Mouse (Mus musculus) kidney, embryonic 16.5 days (tissue): ENCODE measurements around the gene Fhod1. TPM values are rescaled to one million over a fixed set of nuclear protein-coding genes. Genes with fewer than 3 reads are reported as not detected.

Experiments used
- ATAC-seq: fragments of 200-750 bp; cut with Nextera tagmentation; 2 replicates; pipeline ENCODE4 v1.8.0; 2017; ENCODE audit warnings: moderate TSS enrichment; ENCODE audit not compliant: low FRiP score, low TSS enrichment
- H3K27ac ChIP-seq: fragments of 300-500 bp; sonication (generic); 2 replicates; pipeline ENCODE4 v1.5.1; 2014; ENCODE audit warnings: low read length
- H3K27me3 ChIP-seq: fragments of 300-500 bp; sonication (generic); 2 replicates; pipeline ENCODE4 v1.6.1; 2014; ENCODE audit warnings: low read length, control low read depth, mixed read lengths; ENCODE audit not compliant: insufficient read depth
- H3K36me3 ChIP-seq: fragments of 300-500 bp; sonication (generic); 2 replicates; pipeline ENCODE4 v1.6.1; 2014; ENCODE audit warnings: low read length, control low read depth, mixed read lengths; ENCODE audit not compliant: insufficient read depth
- H3K4me1 ChIP-seq: fragments of 300-500 bp; sonication (generic); 2 replicates; pipeline ENCODE4 v1.6.1; 2014; ENCODE audit warnings: low read length, control low read depth, mixed read lengths; ENCODE audit not compliant: insufficient read depth
- H3K4me2 ChIP-seq: fragments of 300-500 bp; sonication (generic); replicated peaks from 2 replicates; pipeline ENCODE4 v1.6.1; 2014; ENCODE audit warnings: low read depth, low read length
- H3K4me3 ChIP-seq: fragments of 300-500 bp; sonication (generic); 2 replicates; pipeline ENCODE4 v1.5.1; 2014; ENCODE audit warnings: mild to moderate bottlenecking, low read length
- H3K9ac ChIP-seq: fragments of 300-500 bp; sonication (generic); replicated peaks from 2 replicates; pipeline ENCODE4 v1.6.1; 2014; ENCODE audit warnings: low read length
- H3K9me3 ChIP-seq: fragments of 300-500 bp; sonication (generic); 2 replicates; pipeline ENCODE4 v1.6.1; 2016; ENCODE audit warnings: low read length, control low read depth
- WGBS: fragments of 180-500 bp; shearing (Covaris S2); extraction: QIAGEN DNeasy Blood & Tissue Kit; methylation state at CpG from one replicate; pipeline ENCODE4 v1.1.7; 2014; 5-methylcytosine and 5-hydroxymethylcytosine counted together
- polyA plus RNA-seq: library from polyadenylated mRNA; unstranded; fragments of >200 nt; fragmentation: Nextera tagmentation; extraction: Ambion mirVana; gene quantifications from 2 replicates; pipeline ENCODE4 v1.2.1, GENCODE M21; 2015

The Fhod1 gene
- polyA plus RNA-seq, 1 experiment from 2014 or later, result 3.7 TPM

DNA sequence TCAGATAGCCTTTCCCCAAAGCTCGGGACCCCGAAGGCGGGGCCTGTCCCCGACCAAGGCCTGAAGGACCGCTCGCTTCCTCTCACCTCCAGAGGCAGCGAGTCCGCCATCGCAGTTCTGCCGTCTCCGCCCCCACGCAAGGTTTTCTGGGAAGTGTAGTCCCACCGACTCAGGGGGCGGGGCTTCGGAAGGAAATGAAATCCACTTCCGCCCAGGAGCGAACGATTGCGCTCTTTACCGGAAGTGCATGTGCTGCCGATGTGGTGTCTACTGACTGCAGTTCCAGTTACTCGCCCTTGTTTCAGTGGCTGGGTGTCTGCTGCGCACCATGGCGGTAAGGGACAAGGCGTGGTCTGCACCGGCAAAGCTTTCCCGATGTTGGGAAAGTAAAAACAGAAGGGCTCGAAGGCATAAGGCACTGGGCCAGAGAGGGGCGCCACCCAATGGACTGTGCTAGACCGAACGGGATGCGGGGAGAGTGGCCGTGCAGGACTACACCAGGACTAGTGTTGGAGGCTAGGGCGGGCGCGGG lies 21.5 kb downstream of the Fhod1 start, which contains the start of the genes Lrrc29 and Tmem208:
TSS of gene Lrrc29 (minus strand) at position 138 of the 532 bp plus-strand sequence.
TSS of gene Tmem208 (plus strand) at position 214 of the 532 bp plus-strand sequence.
- peak within 1 kb of the TSS; percentile 93 for H3K4me2 ChIP-seq
- H3K9ac ChIP-seq, result peak within 1 kb of the TSS; percentile 90
- H3K27me3 ChIP-seq, result no peaks in the 10 kb centered on the region
- under 1% methylated on average over 36 of the region's 36 CpGs for WGBS
- peak within 1 kb of the TSS; percentile 94 for H3K4me3 ChIP-seq
- peak; percentile 92 for ATAC-seq
- H3K36me3 ChIP-seq, result peaks cover 42% of the 10 kb centered on the region
- H3K27ac ChIP-seq, result peak within 1 kb of the TSS; percentile 92
- peaks cover 18% of the 10 kb centered on the region for H3K4me1 ChIP-seq
- no peaks in the 10 kb centered on the region for H3K9me3 ChIP-seq

DNA sequence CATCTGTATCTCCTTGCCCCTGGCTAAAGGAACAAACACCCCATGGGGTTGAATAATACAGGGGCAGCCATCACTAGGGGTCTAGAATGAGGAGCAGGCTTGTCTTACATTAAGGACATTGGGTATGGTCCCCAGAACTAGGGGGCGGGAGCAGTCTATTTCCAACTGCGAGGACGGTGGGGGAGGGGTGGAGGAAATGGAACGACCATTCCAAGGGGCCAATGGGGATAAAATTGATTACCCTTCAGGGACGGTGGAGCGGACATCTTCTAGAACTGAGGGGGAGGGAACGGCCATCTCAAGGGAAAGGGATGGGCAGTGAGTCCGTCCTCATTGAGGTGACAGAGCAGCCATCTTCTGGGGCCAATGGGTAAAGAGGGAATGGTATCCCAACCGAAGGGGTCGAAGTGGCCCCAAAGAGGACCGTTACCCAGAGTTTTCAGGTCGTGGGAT lies 22.1 kb downstream of the Fhod1 start:
- Histone ChIP-seq H3K4me1 (peaks cover 18% of the 10 kb centered on the region), H3K9me3 (no peaks in the 10 kb centered on the region), H3K27me3 (no peaks in the 10 kb centered on the region), H3K27ac (peak overlapping the region; percentile 71), H3K36me3 (peaks cover 37% of the 10 kb centered on the region), H3K9ac (peak overlapping the region; percentile 90), H3K4me3 (peak overlapping the region; percentile 94), H3K4me2 (peak overlapping the region; percentile 79)
- WGBS, result 1% methylated on average over 12 of the region's 12 CpGs
- ATAC-seq, result peak; percentile 69

DNA sequence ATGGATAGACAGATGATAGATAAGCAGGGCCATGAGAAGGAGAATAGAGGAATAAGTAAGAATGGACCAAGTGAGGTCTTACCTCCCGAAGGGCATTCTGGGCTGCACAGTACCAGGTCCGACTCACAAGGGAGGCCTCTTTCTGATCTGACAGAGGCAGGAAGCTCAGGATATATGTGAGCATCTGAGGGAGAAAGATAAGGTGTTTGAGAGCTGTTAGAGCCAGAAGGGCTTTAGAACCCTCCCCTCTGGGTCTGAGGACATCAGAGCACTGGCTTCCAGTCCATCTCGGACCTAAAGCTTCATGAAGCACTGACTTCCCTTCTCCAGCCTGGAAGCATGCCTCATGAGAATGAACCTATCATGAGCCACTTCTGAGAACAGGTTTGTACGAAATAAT lies 24.6 kb downstream of the Fhod1 start:
- Histone ChIP-seq H3K4me3 (no peak overlapping the region), H3K27ac (no peak overlapping the region), H3K4me2 (no peak overlapping the region), H3K36me3 (peaks cover 15% of the 10 kb centered on the region), H3K4me1 (peaks cover 18% of the 10 kb centered on the region), H3K27me3 (no peaks in the 10 kb centered on the region), H3K9ac (no peak overlapping the region), H3K9me3 (no peaks in the 10 kb centered on the region)
- no peak for ATAC-seq
- 84% methylated on average over 4 of the region's 4 CpGs for WGBS

- Histone ChIP-seq H3K9me3 (no peaks in the 10 kb centered on the region), H3K9ac (no peak overlapping the region), H3K27me3 (no peaks in the 10 kb centered on the region), H3K27ac (no peak overlapping the region), H3K4me2 (no peak overlapping the region), H3K36me3 (peaks cover 36% of the 10 kb centered on the region), H3K4me3 (no peak overlapping the region), H3K4me1 (no peaks in the 10 kb centered on the region)
- ATAC-seq, result no peak
- 83% methylated on average over 11 of the region's 11 CpGs for WGBS
Measured at GRCm38 (mm10) chr8:105318662-105319190, 29.0 kb downstream of the Fhod1 start.

GRCm38 (mm10) chr8:105317941-105318340 lies 29.8 kb downstream of the Fhod1 start:
- Histone ChIP-seq H3K27ac (no peak overlapping the region), H3K36me3 (peaks cover 40% of the 10 kb centered on the region), H3K9me3 (no peaks in the 10 kb centered on the region), H3K4me2 (no peak overlapping the region), H3K27me3 (no peaks in the 10 kb centered on the region), H3K4me1 (no peaks in the 10 kb centered on the region), H3K4me3 (no peak overlapping the region), H3K9ac (no peak overlapping the region)
- 87% methylated on average over 4 of the region's 4 CpGs for WGBS
- ATAC-seq, result no peak

DNA sequence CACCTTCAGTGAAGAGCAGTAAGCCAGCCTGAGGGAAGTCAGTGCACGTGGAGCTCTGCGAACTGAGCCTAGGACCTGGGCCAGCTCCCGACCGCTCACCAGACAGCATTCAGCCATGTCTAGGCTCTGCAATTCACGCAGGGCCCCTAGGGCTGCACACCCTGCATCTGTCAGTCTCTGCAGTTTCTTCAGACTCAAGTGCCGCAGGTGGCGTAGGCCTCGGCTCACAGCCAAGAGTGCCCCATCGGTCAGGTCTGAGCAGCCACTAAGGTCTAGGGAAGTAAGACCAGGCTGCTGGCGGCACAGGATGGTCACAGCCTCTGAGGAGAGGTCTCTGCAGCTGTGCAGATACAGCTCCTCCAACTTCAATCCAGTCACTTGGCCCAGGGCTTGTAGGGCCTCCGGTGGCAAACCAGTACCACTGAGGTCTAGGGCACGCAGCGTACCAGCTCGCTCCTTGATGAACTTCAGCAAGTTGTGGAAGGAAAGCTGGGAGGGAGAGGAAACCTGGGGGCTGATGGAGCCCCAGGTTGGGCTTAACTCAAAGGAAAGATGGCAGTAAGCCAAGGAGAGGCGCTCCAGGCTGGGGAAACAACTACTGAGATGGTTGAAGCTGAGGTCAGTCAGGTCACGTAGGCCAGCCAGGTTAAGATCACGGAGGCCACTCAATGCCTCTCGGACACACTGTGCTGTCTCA lies 32.5 kb downstream of the Fhod1 start:
- no peak overlapping the region for H3K4me3 ChIP-seq
- no peak overlapping the region for H3K4me2 ChIP-seq
- 88% methylated on average over 18 of the region's 18 CpGs for WGBS
- no peaks in the 10 kb centered on the region for H3K9me3 ChIP-seq
- no peak overlapping the region for H3K27ac ChIP-seq
- no peaks in the 10 kb centered on the region for H3K27me3 ChIP-seq
- ATAC-seq, result no peak
- H3K9ac ChIP-seq, result no peak overlapping the region
- no peaks in the 10 kb centered on the region for H3K4me1 ChIP-seq
- H3K36me3 ChIP-seq, result peaks cover 48% of the 10 kb centered on the region

GRCm38 (mm10) chr8:105313622-105314402 lies 33.9 kb downstream of the Fhod1 start:
- Histone ChIP-seq H3K4me1 (no peaks in the 10 kb centered on the region), H3K9me3 (no peaks in the 10 kb centered on the region), H3K27ac (no peak overlapping the region), H3K36me3 (peaks cover 59% of the 10 kb centered on the region), H3K27me3 (no peaks in the 10 kb centered on the region), H3K4me2 (no peak overlapping the region), H3K4me3 (no peak overlapping the region), H3K9ac (no peak overlapping the region)
- 84% methylated on average over 9 of the region's 9 CpGs for WGBS
- ATAC-seq, result no peak

GRCm38 (mm10) chr8:105312891-105313481 lies 34.8 kb downstream of the Fhod1 start:
- H3K4me2 ChIP-seq, result no peak overlapping the region
- H3K27ac ChIP-seq, result no peak overlapping the region
- no peak for ATAC-seq
- WGBS, result 91% methylated on average over 8 of the region's 8 CpGs
- no peaks in the 10 kb centered on the region for H3K27me3 ChIP-seq
- H3K36me3 ChIP-seq, result peaks cover 62% of the 10 kb centered on the region
- no peak overlapping the region for H3K9ac ChIP-seq
- no peak overlapping the region for H3K4me3 ChIP-seq
- H3K4me1 ChIP-seq, result no peaks in the 10 kb centered on the region
- H3K9me3 ChIP-seq, result no peaks in the 10 kb centered on the region

GRCm38 (mm10) chr8:105311718-105312117 lies 36.0 kb downstream of the Fhod1 start:
- no peak overlapping the region for H3K4me2 ChIP-seq
- H3K4me3 ChIP-seq, result no peak overlapping the region
- H3K27ac ChIP-seq, result no peak overlapping the region
- no peaks in the 10 kb centered on the region for H3K4me1 ChIP-seq
- H3K36me3 ChIP-seq, result peaks cover 72% of the 10 kb centered on the region
- no peaks in the 10 kb centered on the region for H3K27me3 ChIP-seq
- H3K9ac ChIP-seq, result no peak overlapping the region
- no peak for ATAC-seq
- H3K9me3 ChIP-seq, result no peaks in the 10 kb centered on the region
- WGBS, result 77% methylated on average over 1 of the region's 1 CpGs
